Mouse (Mus musculus): ENCODE measurements around the gene Ppp2r5e.
A peak's percentile ranks its signal among the peaks of the same experiment; 100 is the strongest.

The Ppp2r5e gene

DNA sequence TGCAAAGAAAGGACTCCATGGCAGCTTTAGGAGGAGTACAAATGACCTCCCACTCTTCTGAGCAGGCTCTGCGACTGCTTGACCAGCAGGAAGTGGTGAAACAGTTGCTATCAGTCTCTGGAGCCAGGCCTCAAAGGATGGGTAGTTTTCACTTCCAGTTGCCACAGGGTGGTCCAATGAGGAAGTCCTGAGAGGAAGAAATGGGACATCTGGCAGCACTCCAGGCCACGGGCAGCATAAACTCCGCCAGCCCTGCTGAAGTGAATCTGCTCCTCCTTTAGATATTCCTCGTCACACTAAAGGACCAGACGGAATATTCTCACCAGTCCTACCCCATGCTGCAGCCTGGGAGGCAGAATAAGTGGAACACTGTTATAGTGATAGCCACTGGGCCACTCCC lies 147.1 kb downstream of the Ppp2r5e start:
- no peak for DNase-seq (ENCODE audit: low read depth, low spot score)

DNA sequence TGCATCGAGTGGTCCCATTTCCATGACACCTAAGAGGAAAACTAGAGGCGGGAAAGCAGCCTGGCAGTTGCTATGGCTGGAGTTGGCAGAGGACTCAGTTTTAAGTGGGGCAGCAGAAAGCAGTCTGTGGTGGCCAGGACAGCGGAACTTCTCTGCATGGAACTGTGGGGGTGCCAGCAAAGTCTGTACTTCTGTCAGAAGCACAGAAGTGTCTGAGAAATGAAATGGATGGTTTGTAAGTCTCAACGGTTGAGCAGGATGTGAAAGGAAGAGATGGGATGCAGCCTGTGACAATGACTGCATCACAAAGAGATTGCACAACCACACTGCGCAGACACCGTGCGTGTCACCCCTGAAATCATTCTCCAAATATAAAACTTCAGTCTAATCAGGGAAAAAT lies 149.8 kb downstream of the Ppp2r5e start:
- DNase-seq (ENCODE audit: low read depth, low spot score) = no peak

DNA sequence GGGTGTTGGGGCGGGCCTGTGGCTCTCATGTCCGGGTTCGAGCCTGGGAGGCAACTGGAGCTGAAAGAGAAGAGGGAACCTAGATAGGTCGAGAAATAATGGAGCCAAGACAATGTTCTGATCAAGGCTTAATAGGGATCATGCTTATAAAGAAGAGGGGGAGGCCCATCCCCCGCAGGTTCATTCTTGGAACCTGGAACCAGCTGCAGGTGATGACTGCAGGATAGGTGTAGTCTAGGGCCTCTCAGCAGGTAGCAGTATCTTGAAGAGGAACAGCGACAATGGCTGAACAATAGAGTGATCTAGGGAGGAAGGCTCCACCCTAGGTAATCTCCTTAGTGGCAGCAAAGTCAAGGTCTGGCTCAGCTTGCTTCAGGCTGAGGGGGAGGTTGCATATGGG lies 163.6 kb downstream of the Ppp2r5e start:
- peak; percentile 80 for DNase-seq (ENCODE audit: low read depth, low spot score)

DNA sequence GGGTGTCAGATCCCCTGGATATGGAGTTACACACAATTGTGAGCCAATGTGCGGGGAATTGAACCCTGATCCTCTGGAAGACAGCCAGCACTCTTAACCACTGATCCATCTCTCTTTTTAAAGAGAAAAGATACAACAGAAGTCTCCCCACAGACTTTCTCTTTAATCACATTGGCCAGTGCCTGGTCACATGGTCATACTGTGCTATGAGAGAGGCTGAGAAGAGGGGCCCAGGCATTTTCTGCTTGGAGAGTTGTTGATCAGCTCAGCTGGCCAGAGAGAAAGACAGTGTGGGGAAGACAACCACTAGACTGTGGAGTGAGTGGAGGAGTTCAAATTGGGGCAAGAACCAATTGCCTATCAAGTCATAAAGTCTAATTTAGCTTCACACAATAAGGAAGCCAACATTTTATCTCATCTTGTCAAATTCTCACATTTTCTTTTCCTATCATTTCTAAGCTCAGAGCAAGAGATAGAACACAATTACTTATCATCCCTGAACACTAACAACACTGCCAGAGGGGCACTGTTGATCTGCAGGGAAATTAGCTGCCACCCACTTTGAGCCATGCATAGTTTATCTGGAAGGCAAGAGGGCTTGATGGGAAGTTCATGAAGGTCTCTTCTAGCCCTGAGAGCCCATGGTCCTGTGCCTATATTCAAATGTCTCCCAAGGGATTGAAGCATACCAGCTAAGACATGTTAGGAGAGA lies 166.2 kb downstream of the Ppp2r5e start:
- no peak for DNase-seq (ENCODE audit: low read depth, low spot score)

DNA sequence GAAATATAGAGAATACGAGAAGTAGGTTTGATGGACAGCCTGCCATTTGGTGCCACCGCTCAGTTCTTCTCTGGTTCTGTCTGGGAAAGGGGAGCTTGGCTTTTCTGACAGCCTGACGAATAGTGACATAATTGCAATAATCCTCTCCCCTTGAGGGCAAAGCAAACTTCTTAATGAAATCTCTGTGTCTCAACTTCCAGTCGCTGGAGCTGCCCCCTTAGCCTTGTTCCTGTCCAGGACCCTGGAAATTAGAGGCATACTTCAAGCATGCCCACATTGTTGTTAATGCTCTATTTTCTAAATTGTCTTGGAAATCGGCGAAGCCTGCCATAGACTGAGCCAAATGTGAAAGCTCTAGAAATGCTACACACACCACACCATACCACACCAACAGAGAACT lies 167.3 kb downstream of the Ppp2r5e start:
- no peak for DNase-seq (ENCODE audit: low read depth, low spot score)

DNA sequence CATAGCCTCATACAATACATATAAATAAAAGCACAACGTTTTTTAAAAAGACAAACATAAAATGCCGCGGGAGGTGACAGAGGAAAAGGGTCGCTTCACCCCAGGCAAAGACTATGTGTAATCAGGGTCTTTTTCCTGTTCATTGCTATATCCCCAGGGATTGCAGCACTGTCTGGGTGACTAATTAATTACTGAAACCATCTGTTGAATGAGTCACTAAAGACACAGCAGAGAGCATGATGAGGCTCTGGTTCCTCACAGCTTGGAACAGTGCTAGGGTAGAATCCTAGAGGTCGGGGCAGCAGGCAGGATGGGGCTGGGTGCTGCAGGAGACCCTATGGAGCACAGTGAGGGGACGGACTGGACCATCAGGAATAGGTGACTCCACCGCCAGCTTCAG lies 170.2 kb downstream of the Ppp2r5e start:
- DNase-seq (ENCODE audit: low read depth, low spot score) = no peak

DNA sequence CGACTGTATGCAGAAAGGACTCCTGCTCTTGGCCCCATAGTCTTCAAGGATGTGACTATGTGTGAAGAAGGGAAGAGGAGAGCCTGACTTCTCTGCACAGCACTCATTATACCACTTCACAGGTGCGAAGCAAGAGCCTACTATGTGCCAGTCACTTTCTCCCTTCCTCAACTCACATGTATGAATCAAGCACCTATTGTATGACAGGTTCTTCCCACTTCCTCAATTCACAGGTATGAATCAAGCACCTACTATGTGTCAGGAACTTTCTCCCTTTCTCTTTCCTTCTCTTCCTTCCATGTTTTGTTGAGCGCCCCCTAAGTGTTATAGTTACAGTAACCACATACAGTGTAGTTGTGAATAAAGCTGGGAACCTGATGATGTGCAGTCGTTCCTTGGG lies 171.2 kb downstream of the Ppp2r5e start:
- DNase-seq (ENCODE audit: low read depth, low spot score) = no peak

DNA sequence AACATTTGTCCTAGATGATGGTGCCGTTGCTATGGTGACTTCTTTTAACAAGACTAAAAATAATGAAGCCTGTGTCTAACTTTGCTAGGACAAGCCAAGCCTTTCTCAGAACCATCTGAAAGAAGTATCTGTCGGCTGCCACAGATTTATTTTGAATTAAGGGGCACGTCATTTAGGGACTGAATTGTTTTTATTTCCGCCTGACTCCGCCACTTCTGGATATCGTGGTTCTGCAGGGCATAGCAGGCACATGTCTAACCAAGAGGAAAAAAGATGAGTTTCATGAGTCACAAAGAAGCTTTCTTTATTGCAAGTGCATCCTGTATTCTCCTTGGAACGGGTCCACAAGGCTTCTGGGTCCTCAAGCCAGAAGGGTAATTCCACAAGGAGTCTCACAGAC lies 171.7 kb downstream of the Ppp2r5e start:
- DNase-seq (ENCODE audit: low read depth, low spot score) = no peak

DNA sequence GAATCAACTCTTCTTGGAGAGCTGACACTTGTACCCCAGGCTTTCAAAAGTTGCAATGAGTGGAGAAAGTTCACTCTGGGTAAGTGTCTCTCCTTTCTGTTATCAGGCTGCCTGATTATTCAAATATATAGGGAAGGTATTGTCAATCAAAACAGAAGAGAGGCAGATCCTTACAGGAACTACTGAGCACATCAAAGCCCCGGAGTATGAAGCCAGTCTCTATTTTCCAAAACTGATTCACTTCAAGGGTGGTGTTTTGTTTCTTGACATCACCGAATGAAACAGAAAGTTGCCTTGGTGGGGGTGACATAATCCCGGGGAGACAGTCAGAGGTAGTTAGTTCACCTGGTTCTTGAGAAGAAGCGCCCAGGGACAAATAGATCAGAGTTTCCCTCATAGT lies 179.4 kb downstream of the Ppp2r5e start, which contains the start of gene Gphb5:
Gene Gphb5, minus strand, starts transcription at position 101 of the 400 bp plus-strand sequence.
- no peak for DNase-seq (ENCODE audit: low read depth, low spot score)

DNA sequence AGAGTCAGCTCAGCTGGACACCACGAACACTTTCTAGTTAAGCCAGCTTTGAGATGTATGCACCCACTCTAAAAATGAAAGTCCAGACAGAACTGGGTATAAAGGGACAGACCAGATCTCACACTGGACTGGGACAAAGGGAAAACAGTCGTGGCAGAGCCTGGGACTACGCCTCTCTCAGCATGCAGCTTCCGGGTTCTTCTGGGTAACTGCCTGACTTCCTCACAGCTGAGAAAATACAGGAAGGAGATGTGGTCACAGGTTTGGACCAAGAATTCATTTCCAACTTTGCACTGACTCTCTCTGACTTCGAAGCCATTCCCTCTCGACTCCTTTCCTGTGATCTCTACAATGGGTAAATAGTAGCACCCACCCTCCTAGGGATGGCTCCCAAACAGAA lies 181.1 kb downstream of the Ppp2r5e start:
- no peak for DNase-seq (ENCODE audit: low read depth, low spot score)

DNA sequence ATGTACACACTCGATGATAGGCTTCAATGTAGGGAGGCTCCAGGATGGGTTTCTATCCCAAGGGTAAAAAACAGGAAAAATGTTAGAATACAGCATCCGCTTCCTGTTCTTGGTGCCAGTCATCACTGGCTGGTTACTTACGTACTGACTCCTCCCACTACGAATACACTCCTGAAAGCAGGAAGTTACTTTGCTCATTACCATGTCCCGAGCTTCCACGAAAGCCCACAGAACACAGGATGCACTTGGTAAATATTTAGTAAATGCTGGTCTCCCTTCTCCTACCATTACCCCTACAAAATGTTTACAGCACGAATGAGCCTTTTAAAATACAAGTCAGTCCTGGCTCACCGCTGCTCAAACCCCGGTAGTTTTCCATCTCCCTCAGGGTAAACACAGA lies 183.1 kb downstream of the Ppp2r5e start:
- DNase-seq (ENCODE audit: low read depth, low spot score) = no peak

All from ZHBTc4 (cell line).